Mouse (Mus musculus): ENCODE results near the gene Ifitm5. TPM values are rescaled to one million over a fixed set of nuclear protein-coding genes. Genes with fewer than 3 reads are reported as not detected.

The Ifitm5 gene
- polyA plus RNA-seq, 1 experiment from 2014 or later, result 1.4 TPM

DNA sequence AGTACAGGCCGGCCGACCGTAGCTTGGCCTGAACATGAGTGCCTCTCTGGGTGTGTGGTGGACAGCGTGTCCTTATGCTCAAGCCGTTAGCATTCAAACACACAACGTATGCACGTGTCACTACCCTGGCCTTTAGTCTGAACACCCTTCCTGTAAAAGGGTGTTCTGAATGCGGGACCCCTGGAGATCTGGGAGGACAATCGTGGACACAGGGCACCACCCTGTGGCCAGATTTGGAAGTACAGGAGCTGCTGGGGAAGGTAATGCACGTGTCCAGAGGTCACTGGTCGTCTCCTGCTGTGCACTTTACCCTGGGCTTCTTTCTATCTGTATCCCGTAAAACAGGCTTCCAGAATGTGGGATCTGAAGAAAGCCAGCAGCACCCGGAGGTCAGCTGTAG, 46.9 kb downstream of the Ifitm5 start:
- ATAC-seq (ENCODE audit: insufficient read depth, low FRiP score, low TSS enrichment) (no peak), DNase-seq (ENCODE audit: low spot score) (peak; percentile 82)
- Histone ChIP-seq H3K4me3 (ENCODE audit: low read depth, low read length) (no peak overlapping the region), H3K36me3 (ENCODE audit: control insufficient read depth, insufficient read depth, low read length) (no peaks in the 10 kb centered on the region), H3K9me3 (ENCODE audit: control insufficient read depth, low read length) (no peaks in the 10 kb centered on the region), H3K9ac (ENCODE audit: low read length) (no peak overlapping the region), H3K27me3 (ENCODE audit: control insufficient read depth, insufficient read depth, low read length) (no peaks in the 10 kb centered on the region), H3K27ac (ENCODE audit: low read depth, low read length) (no peak overlapping the region), H3K4me1 (ENCODE audit: control insufficient read depth, insufficient read depth, low read length) (no peaks in the 10 kb centered on the region), H3K4me2 (ENCODE audit: low read depth) (no peak overlapping the region)
- 26% methylated on average over 13 of the region's 13 CpGs for WGBS

DNA sequence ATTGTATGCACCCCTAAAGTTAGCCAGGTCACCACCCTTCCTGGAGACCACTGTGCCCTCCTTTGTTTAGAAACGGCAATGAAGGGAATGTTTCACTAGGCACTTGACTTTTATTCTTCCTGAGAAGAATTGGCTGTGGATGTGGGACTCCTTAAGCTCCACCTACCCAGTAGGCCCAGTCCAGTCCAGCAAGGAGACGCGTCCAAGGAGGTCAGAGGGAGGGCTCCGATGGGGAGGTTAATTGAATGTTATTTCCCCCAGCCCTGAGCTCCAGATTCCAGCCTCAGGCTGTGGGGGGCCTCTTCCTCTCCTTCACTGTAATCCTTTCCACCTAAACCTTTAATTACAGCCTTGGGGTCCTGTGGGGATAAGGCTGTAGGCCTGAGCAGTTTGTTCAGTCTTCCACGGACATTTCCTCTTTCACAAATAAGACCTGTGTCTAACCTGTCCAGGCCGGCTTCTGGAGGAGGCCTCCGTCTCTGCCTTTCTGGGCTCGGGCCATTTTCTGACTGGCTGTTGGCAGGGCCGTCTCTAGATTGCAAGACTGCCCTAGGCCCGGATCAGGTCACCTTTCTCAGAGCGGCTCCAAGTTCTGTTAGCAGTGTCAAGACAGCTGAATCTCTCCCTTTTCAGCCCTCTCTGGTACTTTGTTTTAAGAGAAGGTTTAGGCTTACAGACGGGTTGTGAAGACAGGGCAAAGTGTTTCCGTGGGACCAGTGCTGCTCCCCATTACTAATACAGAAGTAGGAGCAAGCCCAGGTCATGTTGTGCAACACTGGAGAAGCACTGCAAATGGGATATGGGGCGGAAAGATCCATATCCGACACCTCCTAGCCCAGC, 47.8 kb downstream of the Ifitm5 start:
- Histone ChIP-seq H3K27me3 (ENCODE audit: control insufficient read depth, insufficient read depth, low read length) (no peaks in the 10 kb centered on the region), H3K4me3 (ENCODE audit: low read depth, low read length) (no peak overlapping the region), H3K36me3 (ENCODE audit: control insufficient read depth, insufficient read depth, low read length) (peaks cover 3% of the 10 kb centered on the region; the same call in 1 of the 2 replicates), H3K9ac (ENCODE audit: low read length) (no peak overlapping the region), H3K9me3 (ENCODE audit: control insufficient read depth, low read length) (no peaks in the 10 kb centered on the region), H3K27ac (ENCODE audit: low read depth, low read length) (no peak overlapping the region), H3K4me2 (ENCODE audit: low read depth) (no peak overlapping the region), H3K4me1 (ENCODE audit: control insufficient read depth, insufficient read depth, low read length) (no peaks in the 10 kb centered on the region)
- ATAC-seq (ENCODE audit: insufficient read depth, low FRiP score, low TSS enrichment) (no peak), DNase-seq (ENCODE audit: low spot score) (no peak)
- WGBS, result 82% methylated on average over 15 of the region's 15 CpGs

DNA sequence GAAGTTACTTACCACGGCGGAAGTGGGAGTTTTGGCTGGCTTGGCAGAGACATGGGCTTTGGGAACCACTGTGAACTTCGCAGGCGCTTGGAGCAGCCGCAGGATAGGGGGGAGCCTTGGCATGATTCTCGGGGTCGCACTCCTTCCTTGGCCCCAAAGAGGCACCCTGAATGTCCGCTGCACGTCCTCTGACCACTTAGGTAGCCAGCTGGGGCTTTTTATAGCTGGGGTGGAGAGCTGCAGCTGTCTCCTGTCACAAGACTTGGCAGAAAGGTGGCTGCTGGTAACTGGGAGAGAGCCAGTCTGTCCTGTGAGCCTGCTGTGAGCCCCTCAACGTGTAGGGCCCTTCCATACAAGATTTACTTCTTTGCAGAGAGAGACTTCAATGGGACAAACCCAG, 49.9 kb downstream of the Ifitm5 start, which contains the start of gene Cox8b:
Cox8b (minus strand) TSS at position 227 of the 400 bp plus-strand sequence.
- no peaks in the 10 kb centered on the region for H3K4me1 ChIP-seq (ENCODE audit: control insufficient read depth, insufficient read depth, low read length)
- WGBS, result 82% methylated on average over 10 of the region's 10 CpGs
- no peak within 1 kb of the TSS for H3K27ac ChIP-seq (ENCODE audit: low read depth, low read length)
- H3K4me2 ChIP-seq (ENCODE audit: low read depth), result no peak within 1 kb of the TSS
- peaks cover 6% of the 10 kb centered on the region for H3K36me3 ChIP-seq (ENCODE audit: control insufficient read depth, insufficient read depth, low read length)
- H3K27me3 ChIP-seq (ENCODE audit: control insufficient read depth, insufficient read depth, low read length), result no peaks in the 10 kb centered on the region
- no peak within 1 kb of the TSS; the same call in 1 of the 2 replicates for H3K9ac ChIP-seq (ENCODE audit: low read length)
- DNase-seq (ENCODE audit: low spot score), result no peak
- ATAC-seq (ENCODE audit: insufficient read depth, low FRiP score, low TSS enrichment), result no peak
- H3K4me3 ChIP-seq (ENCODE audit: low read depth, low read length), result no peak within 1 kb of the TSS
- H3K9me3 ChIP-seq (ENCODE audit: control insufficient read depth, low read length), result no peaks in the 10 kb centered on the region

DNA sequence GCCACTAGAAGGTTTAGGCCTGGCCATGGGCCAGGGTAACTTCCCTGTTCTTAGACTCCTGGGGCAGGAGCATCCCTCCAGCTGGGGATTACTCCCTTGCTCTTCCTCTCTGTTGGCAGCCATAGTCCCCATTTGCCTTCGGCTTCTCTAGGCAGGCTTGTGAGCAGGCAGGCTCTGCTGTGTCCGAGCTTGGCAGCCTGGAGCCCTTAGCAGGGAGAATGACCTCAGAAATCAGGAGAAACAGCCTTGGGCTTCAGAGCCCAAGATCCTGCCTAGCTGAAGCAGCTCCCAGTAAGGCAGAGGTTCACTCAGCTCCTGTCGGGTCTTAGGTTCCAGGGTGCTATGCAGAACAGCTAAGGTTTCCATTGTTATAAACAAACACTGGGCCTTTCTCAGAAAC, 51.0 kb downstream of the Ifitm5 start:
- Histone ChIP-seq H3K4me2 (ENCODE audit: low read depth) (no peak overlapping the region), H3K4me3 (ENCODE audit: low read depth, low read length) (no peak overlapping the region), H3K27me3 (ENCODE audit: control insufficient read depth, insufficient read depth, low read length) (no peaks in the 10 kb centered on the region), H3K27ac (ENCODE audit: low read depth, low read length) (no peak overlapping the region), H3K9ac (ENCODE audit: low read length) (no peak overlapping the region), H3K9me3 (ENCODE audit: control insufficient read depth, low read length) (no peaks in the 10 kb centered on the region), H3K4me1 (ENCODE audit: control insufficient read depth, insufficient read depth, low read length) (no peaks in the 10 kb centered on the region), H3K36me3 (ENCODE audit: control insufficient read depth, insufficient read depth, low read length) (peaks cover 9% of the 10 kb centered on the region)
- 85% methylated on average over 3 of the region's 3 CpGs for WGBS
- ATAC-seq (ENCODE audit: insufficient read depth, low FRiP score, low TSS enrichment) (no peak), DNase-seq (ENCODE audit: low spot score) (no peak)

Other genes with a start within 250 kb of the Ifitm5 start
- gene Cyp2e1, start 186.6 kb downstream of the Ifitm5 start, polyA plus RNA-seq (2014; fragmentation: Nextera tagmentation; extraction: Ambion mirVana), result not detected in 2 replicates
- gene Syce1, start 162.4 kb downstream of the Ifitm5 start, polyA plus RNA-seq (2014; fragmentation: Nextera tagmentation; extraction: Ambion mirVana), result 0.22 TPM in 1 of 2 replicates, not detected in the other
- gene Zfp941, start 128.1 kb downstream of the Ifitm5 start, polyA plus RNA-seq (2014; fragmentation: Nextera tagmentation; extraction: Ambion mirVana), result 6.5 and 7.7 TPM in 2 replicates
- gene Urah, start 115.3 kb downstream of the Ifitm5 start, polyA plus RNA-seq (2014; fragmentation: Nextera tagmentation; extraction: Ambion mirVana), result 0.34 TPM in 1 of 2 replicates, not detected in the other
- not detected in 2 replicates for gene Scgb1c1, start 104.7 kb downstream of the Ifitm5 start, polyA plus RNA-seq (2014; fragmentation: Nextera tagmentation; extraction: Ambion mirVana)
- not detected in 2 replicates for gene Odf3, start 102.5 kb downstream of the Ifitm5 start, polyA plus RNA-seq (2014; fragmentation: Nextera tagmentation; extraction: Ambion mirVana)
- gene Gm45785, start 94.0 kb downstream of the Ifitm5 start, polyA plus RNA-seq (2014; fragmentation: Nextera tagmentation; extraction: Ambion mirVana), result not detected in 2 replicates
- gene Ric8a, start 93.3 kb downstream of the Ifitm5 start, polyA plus RNA-seq (2014; fragmentation: Nextera tagmentation; extraction: Ambion mirVana), result 73.3 and 82.2 TPM in 2 replicates
- 27.4 and 31.1 TPM in 2 replicates for gene Bet1l, start 92.7 kb downstream of the Ifitm5 start, polyA plus RNA-seq (2014; fragmentation: Nextera tagmentation; extraction: Ambion mirVana)
- 158 and 199 TPM in 2 replicates for gene Psmd13, start 68.3 kb downstream of the Ifitm5 start, polyA plus RNA-seq (2014; fragmentation: Nextera tagmentation; extraction: Ambion mirVana)
- 22.4 and 26.0 TPM in 2 replicates for gene Sirt3, start 68.0 kb downstream of the Ifitm5 start, polyA plus RNA-seq (2014; fragmentation: Nextera tagmentation; extraction: Ambion mirVana)
- 0.81 and 4.2 TPM in 2 replicates for gene Cox8b, start 49.8 kb downstream of the Ifitm5 start, polyA plus RNA-seq (2014; fragmentation: Nextera tagmentation; extraction: Ambion mirVana)
- gene Nlrp6, start 29.4 kb downstream of the Ifitm5 start, polyA plus RNA-seq (2014; fragmentation: Nextera tagmentation; extraction: Ambion mirVana), result 0.15 and 0.20 TPM in 2 replicates
- 13.3 and 15.8 TPM in 2 replicates for gene Pgghg, start 8.9 kb downstream of the Ifitm5 start, polyA plus RNA-seq (2014; fragmentation: Nextera tagmentation; extraction: Ambion mirVana)
- 0.69 TPM in 1 of 2 replicates, not detected in the other for gene Gm45717, start 5.6 kb upstream of the Ifitm5 start, polyA plus RNA-seq (2014; fragmentation: Nextera tagmentation; extraction: Ambion mirVana)
- 383 and 395 TPM in 2 replicates for gene Ifitm2, start 5.7 kb upstream of the Ifitm5 start, polyA plus RNA-seq (2014; fragmentation: Nextera tagmentation; extraction: Ambion mirVana)
- gene Ifitm1, start 16.9 kb upstream of the Ifitm5 start, polyA plus RNA-seq (2014; fragmentation: Nextera tagmentation; extraction: Ambion mirVana), result 8.3 and 12.5 TPM in 2 replicates
- 20.1 and 21.0 TPM in 2 replicates for gene Ifitm3, start 60.5 kb upstream of the Ifitm5 start, polyA plus RNA-seq (2014; fragmentation: Nextera tagmentation; extraction: Ambion mirVana)
- not detected in 2 replicates for gene Ifitm6, start 67.6 kb upstream of the Ifitm5 start, polyA plus RNA-seq (2014; fragmentation: Nextera tagmentation; extraction: Ambion mirVana)
- gene Gm17387, start 78.8 kb upstream of the Ifitm5 start, polyA plus RNA-seq (2014; fragmentation: Nextera tagmentation; extraction: Ambion mirVana), result not detected in 2 replicates
- gene B4galnt4, start 110.8 kb upstream of the Ifitm5 start, polyA plus RNA-seq (2014; fragmentation: Nextera tagmentation; extraction: Ambion mirVana), result 14.5 and 17.1 TPM in 2 replicates
- gene Pkp3, start 127.9 kb upstream of the Ifitm5 start, polyA plus RNA-seq (2014; fragmentation: Nextera tagmentation; extraction: Ambion mirVana), result 2.3 and 2.7 TPM in 2 replicates
- gene Sigirr, start 150.3 kb upstream of the Ifitm5 start, polyA plus RNA-seq (2014; fragmentation: Nextera tagmentation; extraction: Ambion mirVana), result 2.4 and 3.1 TPM in 2 replicates
- 0.09 TPM in 1 of 2 replicates, not detected in the other for gene Ano9, start 167.5 kb upstream of the Ifitm5 start, polyA plus RNA-seq (2014; fragmentation: Nextera tagmentation; extraction: Ambion mirVana)
- gene Ptdss2, start 172.1 kb upstream of the Ifitm5 start, polyA plus RNA-seq (2014; fragmentation: Nextera tagmentation; extraction: Ambion mirVana), result 69.0 and 69.5 TPM in 2 replicates
- gene Rnh1, start 222.6 kb upstream of the Ifitm5 start, polyA plus RNA-seq (2014; fragmentation: Nextera tagmentation; extraction: Ambion mirVana), result 69.5 and 69.7 TPM in 2 replicates
- 111 and 122 TPM in 2 replicates for gene Hras, start 243.7 kb upstream of the Ifitm5 start, polyA plus RNA-seq (2014; fragmentation: Nextera tagmentation; extraction: Ambion mirVana)
- gene Lrrc56, start 243.9 kb upstream of the Ifitm5 start, polyA plus RNA-seq (2014; fragmentation: Nextera tagmentation; extraction: Ambion mirVana), result 9.1 and 9.5 TPM in 2 replicates

All from neural tube, embryonic 11.5 days (tissue).